Mouse (Mus musculus): ENCODE measurements around the gene Pramef25.
"Not testable (repeated sequence)": the region's sequence is repeated elsewhere in the genome, so short reads cannot be mapped to it uniquely, and the experiment has no call there.

DNA sequence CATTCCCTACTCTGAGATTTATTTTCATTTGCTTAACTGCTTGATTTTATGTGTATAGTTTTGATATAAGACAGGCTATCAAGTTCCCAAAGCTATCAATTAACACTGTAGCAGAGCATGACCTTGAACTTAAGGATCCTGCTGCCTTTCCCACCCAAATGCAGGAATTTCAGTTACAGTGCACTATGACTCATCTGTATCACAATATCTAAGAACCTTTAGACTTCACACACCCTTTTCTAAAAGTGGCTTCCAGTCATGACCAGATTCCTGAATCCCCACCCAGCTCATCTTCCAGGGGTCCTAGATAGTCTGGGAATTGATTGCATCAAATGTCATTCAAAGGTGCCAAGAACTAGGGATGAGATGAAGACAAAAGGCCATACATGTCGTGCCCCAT, 32.6 kb upstream of the Pramef25 start:
- not testable (repeated sequence) for TF ChIP-seq TBP (IDR thresholded peaks at IDR 0.05; ENCODE audit: low read depth, low read length); SIN3A (IDR thresholded peaks at IDR 0.05; ENCODE audit: low read length); CHD1 (IDR thresholded peaks at IDR 0.05; ENCODE audit: low read depth, low read length); USF1 (IDR thresholded peaks at IDR 0.05; ENCODE audit: low read depth, low read length); POLR2A (IDR thresholded peaks at IDR 0.05; ENCODE audit: control insufficient read depth in 1 of 2, insufficient read depth in 1 of 2, low read depth in 1 of 2, low read length in 2 of 2, poor library complexity in 1 of 2); USF2 (IDR thresholded peaks at IDR 0.05; ENCODE audit: borderline replicate concordance in 1 of 2, insufficient read depth in 1 of 2, low read depth in 1 of 2, low read length in 2 of 2); MXI1 (IDR thresholded peaks at IDR 0.05; ENCODE audit: low read depth, low read length); CTCF (IDR thresholded peaks at IDR 0.05 in 2 of 3, conservative IDR thresholded peaks at IDR 0.05 in 1 of 3; ENCODE audit: control insufficient read depth in 1 of 3, insufficient read depth in 1 of 3, low read depth in 2 of 3, low read length in 3 of 3, poor library complexity in 1 of 3, severe bottlenecking in 1 of 3)
